Mouse (Mus musculus): ENCODE results near the gene Gm48551.

Gene Gm48551

DNA sequence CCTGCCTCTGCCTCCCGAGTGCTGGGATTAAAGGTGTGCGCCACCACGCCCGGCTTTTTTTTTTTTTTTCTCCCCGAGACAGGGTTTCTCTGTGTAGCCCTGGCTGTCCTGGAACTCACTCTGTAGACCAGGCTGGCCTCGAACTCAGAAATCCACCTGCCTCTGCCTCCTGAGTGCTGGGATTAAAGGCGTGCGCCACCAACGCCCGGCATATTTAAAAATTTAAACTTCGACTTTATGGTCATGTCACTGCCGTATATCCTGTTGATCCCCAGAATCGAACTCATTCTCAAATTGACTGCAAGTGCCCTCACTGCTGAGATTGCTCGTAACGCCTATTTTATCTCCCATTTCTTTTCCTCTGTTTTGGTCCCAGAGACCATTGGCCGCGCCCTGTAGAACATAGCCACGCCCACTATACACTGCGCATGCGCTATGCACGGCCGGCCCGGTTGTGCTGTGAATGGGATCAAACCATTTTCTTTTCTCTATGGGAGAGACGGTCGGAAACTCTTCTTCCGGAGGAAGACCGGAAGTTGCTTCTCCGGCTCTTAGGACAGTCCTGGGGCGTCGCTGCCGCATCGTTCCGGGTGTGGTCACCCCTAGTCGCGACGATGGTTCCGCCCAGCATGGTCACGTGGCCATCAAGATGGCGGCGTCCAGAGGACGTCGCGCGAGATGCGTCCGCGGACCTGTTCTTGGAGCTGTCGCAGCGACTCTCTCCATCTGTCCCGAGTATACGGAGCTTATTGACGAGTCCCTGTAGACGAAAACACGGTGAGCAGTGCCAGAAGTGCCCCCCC lies at the start of gene Gm48551, which contains the start of gene Dohh:
Gene Gm48551 (plus strand): TSS at position 665 of the 803 bp plus-strand sequence.
Gene Dohh (plus strand): TSS at position 627 of the 803 bp plus-strand sequence.
- in situ Hi-C loops (cut with MboI; ENCODE audit: unreplicated experiment in 2 of 2) = loop anchor here in 1 of 2 experiments (25.0 kb wide), 1 partner anchor 1253 kb away; the partner anchor contains the start of gene Tdg

DNA sequence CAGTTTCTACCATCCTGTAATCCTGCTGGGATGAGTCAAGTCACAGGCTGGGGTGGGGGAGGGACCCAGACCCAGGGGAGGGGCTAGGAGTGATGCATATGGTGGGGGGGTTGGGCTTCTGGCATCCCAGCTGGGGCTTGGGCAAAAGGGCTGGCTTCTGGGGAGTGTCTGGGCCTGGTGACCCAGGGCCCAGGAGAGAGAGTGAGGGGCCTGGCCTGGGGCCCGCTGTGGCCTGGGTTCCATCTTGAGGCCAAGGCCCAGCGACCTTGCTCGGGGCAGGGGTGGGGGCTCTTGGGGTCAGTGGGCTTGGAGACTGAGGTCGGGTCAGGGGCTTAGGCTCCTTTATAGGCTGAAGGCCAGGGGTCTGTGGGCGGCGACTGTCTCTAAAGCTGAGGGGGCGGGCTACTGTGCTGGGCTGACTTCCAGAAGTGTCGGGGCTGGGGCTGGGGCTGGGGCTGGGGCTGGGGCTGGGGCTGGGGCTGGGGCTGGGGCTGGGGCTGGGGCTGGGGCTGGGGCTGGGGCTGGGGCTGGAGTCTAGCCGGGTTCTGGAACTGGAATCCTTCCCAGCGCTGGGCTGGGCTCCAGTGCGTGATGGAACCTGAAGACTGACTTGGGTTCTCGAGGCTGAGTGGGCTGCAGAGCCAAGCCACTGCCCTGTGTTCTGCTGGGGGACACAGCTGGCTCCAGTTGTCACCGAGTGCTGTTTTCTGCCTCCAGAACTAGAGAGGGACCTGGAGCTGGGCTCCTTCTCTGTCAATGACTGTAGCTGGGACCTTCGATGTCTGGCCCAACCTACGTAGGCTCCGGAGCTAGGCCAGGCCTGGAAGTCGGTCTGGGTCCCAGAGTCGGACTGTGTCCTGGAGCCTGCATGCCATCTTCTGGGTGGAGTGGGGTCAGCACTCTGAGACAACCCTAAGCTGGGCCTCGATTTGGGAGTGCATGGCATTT lies 48.6 kb upstream of the Gm48551 start:
- in situ Hi-C loops (cut with MboI; ENCODE audit: unreplicated experiment in 2 of 2) = no loop called here

DNA sequence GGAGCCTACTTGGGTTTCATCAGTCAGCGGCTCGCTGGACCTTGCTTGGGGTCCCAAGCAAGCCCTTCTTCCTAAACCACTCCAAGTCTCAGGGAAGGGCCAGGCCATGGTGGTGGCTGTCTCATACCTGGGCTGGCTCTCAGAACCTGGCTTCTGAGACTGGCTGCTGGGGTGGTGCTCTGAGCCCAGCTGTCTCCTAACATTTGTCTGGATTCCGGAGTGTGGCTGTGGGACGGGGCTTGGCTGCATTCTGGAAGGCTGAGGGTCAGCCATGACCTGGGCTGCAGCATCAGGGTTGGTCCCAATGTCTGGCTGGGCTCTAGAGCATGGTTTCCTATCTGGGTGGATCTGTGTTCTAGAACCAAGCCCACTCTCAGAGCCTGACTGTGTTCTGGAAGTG lies 47.7 kb upstream of the Gm48551 start:
- in situ Hi-C loops (cut with MboI; ENCODE audit: unreplicated experiment in 2 of 2) = no loop called here

DNA sequence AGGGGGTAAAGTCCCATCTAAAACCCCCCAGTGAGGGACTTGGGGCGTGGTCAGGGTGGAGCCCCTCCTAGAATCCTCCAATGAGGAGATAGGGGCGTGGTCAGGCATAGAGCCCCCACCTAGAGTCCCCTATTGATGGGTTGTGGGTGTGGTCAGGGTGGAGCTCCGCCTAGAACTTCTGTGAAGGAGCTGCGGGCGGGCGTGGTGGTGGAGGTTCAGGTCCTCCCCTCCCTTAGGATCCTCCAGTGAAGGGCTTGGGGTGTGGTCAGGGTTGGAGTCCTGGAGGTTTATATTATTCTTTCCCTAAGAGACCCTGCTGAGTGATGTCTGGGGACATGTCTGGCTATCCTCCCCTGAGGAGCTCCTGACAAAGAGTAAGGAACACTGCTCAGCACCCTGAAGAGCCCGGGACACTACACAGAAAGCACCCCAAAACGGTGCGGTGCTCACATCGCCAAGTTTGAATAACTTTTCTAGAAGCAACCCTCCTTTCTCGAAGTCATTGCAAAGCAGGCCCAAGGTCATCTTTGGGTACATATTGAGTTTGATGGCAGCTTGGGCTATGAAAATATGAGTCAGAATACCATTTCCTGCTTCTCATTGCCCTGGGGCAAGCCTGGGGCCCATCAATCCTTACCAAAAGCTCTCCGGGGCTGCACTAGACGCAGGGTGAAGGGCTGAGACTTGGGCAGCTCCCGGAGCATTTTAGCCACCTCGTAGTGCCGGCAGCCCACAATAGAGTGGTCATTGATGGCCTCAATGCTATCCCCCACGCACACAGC lies 43.5 kb upstream of the Gm48551 start:
- in situ Hi-C loops (cut with MboI; ENCODE audit: unreplicated experiment in 2 of 2) = loop anchor here (5.0 kb wide), 2 partner anchors 48 to 53 kb away; partner anchors contain the start of genes Pip5k1c (in 1 of the 2) and Tjp3 (in 1 of the 2)

DNA sequence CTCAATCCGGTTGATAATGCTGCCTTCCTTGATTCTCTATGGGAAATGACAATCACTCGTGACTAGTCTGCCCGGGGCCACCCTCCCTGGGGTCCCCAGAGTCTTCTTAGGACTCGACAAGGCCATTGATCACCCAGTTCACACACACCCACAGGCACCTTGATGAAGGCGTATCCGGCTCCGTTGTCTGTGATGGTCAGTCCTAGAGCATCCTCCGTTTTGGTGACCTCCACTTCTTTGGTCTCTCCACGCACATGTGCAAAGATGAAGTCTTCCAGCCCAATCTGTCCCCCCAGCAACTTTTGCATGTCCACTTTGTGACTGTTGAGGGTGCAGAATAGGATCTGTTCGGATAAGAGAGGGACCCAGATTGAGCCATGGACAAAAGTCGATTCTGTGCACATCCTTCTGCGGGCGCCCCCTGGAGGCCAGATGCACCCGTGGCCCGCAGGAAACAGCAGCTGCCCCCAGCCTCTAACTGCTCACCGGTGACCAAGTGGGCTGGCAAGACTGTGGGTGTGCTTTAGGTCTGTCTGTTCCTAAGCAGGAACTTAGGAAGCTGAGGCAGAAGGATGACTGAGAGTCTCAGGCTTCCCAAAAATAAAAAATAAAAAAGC lies 42.8 kb upstream of the Gm48551 start:
- in situ Hi-C loops (cut with MboI; ENCODE audit: unreplicated experiment in 2 of 2) = loop anchor here (5.0 kb wide), 2 partner anchors 49 to 54 kb away; partner anchors contain the start of genes Pip5k1c (in 1 of the 2) and Tjp3 (in 1 of the 2)

DNA sequence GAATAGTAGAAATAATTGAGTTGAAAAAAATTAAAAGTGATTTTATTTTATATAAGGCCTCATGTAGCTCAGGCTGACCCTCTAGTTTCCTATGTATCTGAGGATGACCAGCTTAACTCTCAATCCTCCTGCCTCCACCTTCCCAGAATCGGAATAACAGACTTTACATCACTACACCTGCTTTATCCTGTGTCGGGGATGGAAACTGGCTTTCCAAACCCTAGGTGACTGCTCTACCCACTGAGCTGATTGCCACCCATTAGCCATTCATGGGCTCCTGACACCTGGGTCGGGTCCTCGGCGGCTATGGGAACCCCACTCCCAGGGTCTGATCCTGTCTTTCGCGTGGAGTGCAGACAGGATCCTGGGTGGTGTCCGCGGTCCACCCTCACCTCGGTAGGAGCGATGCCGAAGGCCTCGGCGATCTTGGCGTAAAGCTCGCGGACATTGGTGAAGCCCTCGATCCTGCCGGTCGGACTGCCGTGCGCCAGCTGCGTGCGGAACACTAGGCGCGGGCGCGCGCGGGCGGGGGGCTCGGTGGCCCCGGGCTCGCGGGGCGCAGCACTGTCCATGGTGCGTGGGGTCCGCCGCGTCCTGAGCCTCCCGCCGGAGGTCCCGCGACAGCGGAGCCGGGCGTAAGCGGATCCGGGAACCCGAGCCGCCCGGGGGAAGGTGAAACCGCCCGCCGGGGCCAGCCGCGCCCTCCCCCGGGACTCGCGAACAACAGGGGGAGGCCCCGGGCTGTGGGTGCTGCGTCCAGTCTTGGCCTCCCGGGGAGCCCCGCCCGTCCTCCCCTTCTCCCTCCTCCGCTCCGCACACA lies 41.4 kb upstream of the Gm48551 start, which contains the start of gene Gipc3:
Gene Gipc3 (minus strand): TSS at position 581 of the 820 bp plus-strand sequence.
- in situ Hi-C loops (cut with MboI; ENCODE audit: unreplicated experiment in 2 of 2) = loop anchor here (5.0 kb wide), 2 partner anchors 51 to 56 kb away; partner anchors contain the start of genes Pip5k1c (in 1 of the 2) and Tjp3 (in 1 of the 2)

DNA sequence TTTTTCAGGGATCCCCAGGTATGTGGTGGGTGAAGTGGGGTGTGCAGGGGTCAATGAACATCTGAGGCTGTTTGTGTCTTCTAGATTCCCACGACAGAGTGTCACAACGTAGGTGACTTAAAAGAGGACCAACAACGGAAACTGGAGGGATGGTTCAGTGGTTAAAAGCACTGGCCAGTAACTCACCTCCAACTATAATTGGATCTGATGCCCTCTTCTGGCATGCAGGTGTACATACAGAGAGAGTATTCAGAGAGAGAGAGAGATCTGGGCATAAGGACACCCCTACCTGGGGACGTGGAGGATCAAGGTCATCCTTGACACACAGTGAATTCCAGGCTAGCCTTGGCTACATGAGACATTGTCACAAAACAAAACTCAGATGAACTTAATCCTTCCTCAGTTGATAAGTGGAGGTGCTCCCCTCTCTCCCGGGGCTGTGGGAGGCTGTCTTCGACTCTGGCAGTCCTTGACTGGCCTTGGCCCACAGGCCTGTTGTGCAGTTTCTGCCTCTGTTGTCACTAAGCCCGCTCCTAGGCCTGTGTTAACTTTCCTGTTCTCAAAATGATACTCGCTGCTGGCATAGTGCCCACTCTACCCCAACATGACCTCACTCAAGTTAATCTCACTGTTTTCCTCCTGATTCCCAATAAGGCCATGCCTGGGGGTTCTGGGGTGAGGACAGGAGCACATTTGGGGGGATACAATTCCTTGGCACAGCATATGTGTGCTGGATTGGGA lies 39.7 kb upstream of the Gm48551 start:
- in situ Hi-C loops (cut with MboI; ENCODE audit: unreplicated experiment in 2 of 2) = loop anchor here (5.0 kb wide), 2 partner anchors 52 to 57 kb away; partner anchors contain the start of genes Pip5k1c (in 1 of the 2) and Tjp3 (in 1 of the 2)

DNA sequence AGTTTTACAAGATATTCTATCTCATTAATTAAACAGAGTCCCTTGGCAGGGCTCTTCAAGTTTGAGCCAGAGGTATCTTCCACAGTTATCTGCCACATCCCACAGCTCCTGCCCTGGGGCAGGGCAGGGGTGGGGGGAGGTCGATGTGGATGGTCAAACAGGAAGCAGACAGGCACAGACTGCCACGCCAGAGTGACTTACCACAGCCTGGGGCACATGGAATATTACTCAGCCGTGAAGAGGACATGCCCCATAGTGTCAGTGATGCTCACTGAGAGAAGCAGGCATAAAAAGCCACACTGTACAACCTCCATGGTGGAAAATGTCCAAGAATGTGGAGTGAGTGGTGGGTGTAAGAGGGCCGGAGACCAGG lies 39.1 kb upstream of the Gm48551 start:
- in situ Hi-C loops (cut with MboI; ENCODE audit: unreplicated experiment in 2 of 2) = no loop called here

DNA sequence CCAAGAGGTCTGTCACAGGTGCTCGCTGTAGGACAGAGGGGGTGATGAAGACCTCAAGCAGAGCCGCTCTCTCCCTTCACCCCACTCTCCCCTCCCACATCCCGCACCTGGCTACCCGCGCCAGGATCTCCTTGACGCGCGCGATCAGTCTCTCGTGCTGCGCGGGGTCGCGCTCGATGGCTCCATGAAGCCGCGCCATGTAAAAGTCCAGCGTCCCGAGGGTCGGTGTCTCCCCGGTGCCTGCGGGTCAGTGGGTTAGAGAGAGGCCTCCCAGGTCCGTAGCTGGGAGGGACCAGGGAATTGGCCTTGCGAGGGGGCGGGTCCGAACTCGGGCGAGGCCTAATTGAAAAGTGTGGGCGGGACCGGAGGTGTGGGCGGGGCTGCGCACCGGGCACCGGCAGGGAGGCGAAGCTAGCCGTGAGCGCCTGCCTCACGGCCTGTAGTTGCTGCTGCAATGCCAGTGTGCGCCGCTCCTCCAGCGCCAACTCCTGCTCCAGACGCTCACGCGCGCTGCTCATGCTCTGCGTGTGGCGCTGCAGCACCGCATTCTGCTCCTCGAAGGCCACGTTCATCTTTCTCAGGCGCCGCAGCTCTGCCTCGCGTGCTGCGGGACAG lies 37.7 kb upstream of the Gm48551 start:
- in situ Hi-C loops (cut with MboI; ENCODE audit: unreplicated experiment in 2 of 2) = no loop called here

DNA sequence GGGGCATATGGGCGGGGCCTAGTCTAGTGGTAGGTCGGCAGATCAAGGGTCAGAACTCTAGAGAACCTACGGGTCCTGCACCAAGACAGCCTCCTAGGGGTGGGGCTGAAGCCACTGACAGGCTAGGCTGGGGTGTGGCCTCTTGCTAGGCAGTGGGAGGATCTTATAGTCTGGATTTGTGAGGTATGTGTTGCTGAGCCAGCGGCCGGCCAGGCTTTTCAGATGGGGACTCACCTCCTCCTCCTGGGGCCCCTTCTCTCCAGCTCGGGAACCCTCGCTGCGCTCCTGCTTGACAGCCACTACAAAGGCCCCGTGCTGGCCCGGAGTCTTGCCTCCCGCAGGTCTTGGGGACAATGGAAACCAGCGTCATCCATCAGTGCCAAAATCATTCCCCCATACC lies 35.1 kb upstream of the Gm48551 start:
- in situ Hi-C loops (cut with MboI; ENCODE audit: unreplicated experiment in 2 of 2) = no loop called here

DNA sequence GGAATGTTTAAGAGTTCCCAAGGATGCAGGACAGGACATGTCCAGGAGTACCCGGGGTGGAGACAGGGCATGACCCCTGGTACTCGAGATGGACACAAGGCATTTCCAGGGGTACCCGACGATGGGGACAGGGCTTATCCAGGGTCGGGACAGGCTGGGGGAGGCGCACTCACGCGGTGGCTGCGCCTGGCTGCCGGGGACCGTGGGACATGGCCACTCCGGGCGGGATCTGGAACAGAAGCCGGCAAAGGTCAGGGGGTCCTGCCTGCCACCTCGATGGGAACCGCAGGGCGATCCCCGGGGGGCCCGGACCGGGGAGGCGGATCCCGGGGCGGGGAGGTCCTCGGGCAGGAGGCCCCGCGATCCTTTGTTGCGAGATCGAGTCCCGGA lies 34.3 kb upstream of the Gm48551 start:
- in situ Hi-C loops (cut with MboI; ENCODE audit: unreplicated experiment in 2 of 2) = no loop called here

DNA sequence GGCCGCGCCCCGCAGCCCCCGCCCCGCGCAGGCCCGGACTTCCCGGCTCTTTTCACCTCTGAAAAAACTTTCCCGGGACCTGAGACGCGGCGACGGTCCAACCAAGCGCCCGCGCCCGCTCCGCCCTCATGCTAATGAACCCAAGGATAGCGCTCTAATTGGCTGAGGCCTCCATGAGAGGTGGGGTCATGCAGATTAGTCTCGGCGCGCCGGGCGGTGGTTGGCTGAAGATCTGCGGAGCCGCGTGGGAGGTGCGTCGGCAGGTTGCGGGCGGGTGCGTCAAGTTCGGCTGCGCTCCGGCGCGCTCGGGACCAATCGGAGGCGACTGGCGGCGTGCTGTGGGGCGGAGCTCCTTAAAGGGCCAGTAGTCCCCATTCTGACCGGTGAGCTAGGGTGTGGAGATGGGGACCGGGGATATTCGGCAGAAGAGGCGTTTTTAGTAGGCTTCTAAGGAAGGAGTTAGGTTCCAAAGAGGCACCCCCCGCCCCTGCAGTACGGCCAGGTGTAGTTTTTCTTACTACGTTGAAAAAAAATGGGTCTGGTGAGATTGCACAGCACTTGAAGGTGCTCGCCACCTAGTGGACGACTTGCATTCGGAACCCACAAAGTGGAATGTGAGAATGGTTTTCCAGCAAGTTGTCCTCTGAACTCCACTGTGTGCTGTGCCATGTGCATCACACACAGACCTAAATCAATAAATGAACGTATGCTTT lies 33.8 kb upstream of the Gm48551 start, which contains the start of gene Hmg20b:
Gene Hmg20b (minus strand): TSS at position 130 of the 713 bp plus-strand sequence.
- in situ Hi-C loops (cut with MboI; ENCODE audit: unreplicated experiment in 2 of 2) = no loop called here

DNA sequence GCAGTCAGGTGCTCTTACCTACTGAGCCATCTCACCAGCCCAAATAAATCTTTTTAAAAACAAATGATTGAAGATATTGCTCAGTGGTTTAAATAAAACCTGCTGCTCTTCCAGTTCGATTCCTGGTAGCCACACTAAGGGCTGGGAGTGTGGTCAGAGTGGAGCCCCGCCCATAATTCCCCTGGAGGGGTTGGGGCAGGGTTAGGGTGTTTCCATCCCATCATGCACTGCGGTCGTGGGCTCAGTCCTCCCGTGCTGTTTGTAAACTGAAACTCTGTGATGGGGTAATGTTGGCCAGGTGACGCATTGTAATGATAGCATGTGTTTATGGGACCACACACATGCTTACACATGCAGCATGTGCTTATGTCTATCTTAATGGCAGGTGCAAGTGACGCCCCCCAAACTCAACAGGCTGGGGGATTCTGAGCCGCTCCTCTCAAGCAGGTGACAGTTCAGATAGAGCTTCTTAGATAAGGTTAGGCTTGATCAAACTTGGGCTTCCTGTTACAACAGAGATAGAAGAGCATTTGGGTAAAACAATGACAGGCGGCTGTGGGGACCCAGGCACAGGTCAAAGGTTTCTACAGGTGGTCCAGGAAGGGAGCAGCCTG lies 32.5 kb upstream of the Gm48551 start:
- in situ Hi-C loops (cut with MboI; ENCODE audit: unreplicated experiment in 2 of 2) = no loop called here

DNA sequence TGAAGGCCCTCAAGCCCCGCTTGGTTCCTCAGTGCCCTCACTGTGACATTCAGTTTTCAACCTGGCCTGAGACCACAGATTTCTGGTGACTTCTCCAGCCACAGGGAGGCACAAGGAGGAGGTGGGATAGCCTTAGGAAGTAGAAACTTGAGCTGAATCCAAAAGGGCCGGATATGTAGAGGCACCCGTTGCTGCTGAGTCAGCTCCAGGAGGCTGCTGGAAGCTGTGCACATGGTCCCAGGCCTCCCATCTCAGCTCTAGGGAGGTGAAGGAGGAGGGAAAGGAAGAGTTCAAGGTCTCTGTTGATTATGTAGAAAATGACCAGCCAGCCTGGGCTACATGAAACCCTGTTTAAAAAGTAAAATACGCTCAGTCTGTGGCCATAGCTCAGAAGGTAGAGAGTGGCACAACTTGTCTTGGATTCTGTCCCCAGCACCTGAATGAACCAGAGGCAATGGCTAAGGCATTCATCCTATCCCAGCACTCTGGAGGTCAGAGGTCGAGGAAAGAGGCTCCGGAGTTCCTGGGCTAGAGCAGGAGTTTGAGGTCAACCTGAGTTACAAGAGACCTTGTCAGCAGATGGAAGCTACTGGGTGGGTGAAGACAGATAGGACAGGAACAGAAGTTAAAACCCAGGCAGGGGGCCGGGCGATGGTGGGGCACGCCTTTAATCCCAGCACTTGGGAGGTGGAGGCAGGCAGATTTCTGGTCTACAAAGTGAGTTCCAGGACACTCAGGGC lies 29.4 kb upstream of the Gm48551 start:
- in situ Hi-C loops (cut with MboI; ENCODE audit: unreplicated experiment in 2 of 2) = no loop called here

DNA sequence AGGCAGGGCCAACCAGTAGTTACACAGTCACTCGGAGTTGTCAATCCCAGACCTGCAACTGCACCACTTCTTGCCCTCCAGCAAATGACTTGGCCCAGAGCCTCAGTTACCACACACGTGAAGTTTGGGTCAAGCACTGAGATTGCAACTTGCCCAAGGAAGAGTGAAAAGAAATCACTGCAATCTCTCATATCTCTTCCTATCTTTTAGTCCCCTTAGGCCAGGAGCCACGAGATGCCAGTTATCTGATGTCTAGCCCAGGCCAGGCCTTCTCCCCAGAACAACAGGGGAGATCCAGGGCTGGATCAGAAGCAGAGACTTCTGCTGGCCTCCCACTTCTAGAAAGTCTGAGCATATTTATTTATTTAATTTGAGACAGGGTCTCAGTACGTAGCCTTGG lies 28.7 kb upstream of the Gm48551 start:
- in situ Hi-C loops (cut with MboI; ENCODE audit: unreplicated experiment in 2 of 2) = no loop called here

Measured in v-Abl transformed pro-B cells (cell line).